Mouse (Mus musculus) ES-Bruce4 (cell line): ENCODE data around the gene Pepd.

ENCODE experiments used
- CTCF ChIP-seq: IDR thresholded peaks from one replicate; pipeline ENCODE4 v1.8.1; 2011; ENCODE audit warnings: low read depth, low read length
- POLR2A ChIP-seq: IDR thresholded peaks from one replicate; pipeline ENCODE4 v1.8.1; 2011; ENCODE audit warnings: low read length; ENCODE audit not compliant: insufficient read depth

DNA sequence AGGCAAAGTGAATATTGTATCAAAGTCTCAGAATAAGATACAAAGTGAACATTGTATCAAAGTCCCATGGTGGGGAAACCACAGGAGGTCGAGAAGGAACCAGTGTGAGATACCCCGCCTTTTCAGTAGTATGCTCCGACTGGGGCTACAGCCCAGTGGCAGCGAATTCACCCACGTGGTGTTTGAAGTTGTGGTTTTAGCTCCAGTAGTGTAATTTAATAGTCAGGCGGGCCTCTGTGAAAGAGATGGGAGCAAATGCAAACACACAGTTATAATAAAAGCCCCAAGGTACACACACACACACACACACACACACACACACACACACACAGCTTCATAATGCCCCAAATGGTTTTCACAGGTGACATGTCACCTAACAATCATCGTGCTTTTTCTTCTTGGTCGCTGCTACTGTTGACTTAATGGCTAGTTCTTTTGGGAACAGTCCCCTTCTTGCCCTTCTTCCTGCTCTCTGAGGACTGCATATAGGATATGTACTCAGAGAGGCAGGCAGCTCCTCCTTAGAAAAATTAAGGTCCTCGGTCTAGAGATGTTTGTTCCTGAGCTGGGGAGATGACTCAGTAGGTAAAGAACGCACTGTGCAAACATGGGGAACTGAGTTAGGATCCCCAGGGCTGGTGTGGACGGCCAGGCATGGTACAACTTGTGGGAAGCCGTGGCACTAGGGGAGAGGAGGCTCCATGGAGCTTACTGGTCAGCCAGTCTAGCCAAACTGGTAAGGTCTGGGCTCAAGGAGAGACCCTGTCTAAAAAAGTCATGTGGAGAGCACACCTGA is 172.6 kb downstream of the Pepd start:
- TF ChIP-seq POLR2A = no peak
- TF ChIP-seq CTCF = no peak
